Mouse (Mus musculus) testis, adult 2 months (tissue): Measurements from ENCODE around the gene BC004004.

Source experiments
- CTCF ChIP-seq: fragments of 200-500 bp; IDR thresholded peaks from 2 replicates; pipeline ENCODE4 v1.5.1; 2012; ENCODE audit warnings: low read depth, mild to moderate bottlenecking, inconsistent platforms, low read length, moderate library complexity; ENCODE audit not compliant: control insufficient read depth, insufficient read depth, insufficient replicate concordance
- POLR2A ChIP-seq: fragments of 200-500 bp; IDR thresholded peaks from 2 replicates; pipeline ENCODE4 v1.6.1; 2012; ENCODE audit warnings: low read depth, mild to moderate bottlenecking, inconsistent platforms, low read length, moderate library complexity; ENCODE audit not compliant: control insufficient read depth

- TF ChIP-seq POLR2A (no peak), CTCF (no peak)
Measured at GRCm38 (mm10) chr17:29330671-29331410, 62.3 kb downstream of the BC004004 start.
